Mouse (Mus musculus) ES-E14 (cell line): Measurements from ENCODE around the gene Xrra1.

Experiments
- HCFC1 ChIP-seq: IDR thresholded peaks from 2 replicates; pipeline ENCODE4 v1.6.1; 2012; ENCODE audit warnings: low read length, inconsistent platforms, borderline replicate concordance; ENCODE audit not compliant: insufficient read depth
- MAFK ChIP-seq: IDR thresholded peaks from 2 replicates; pipeline ENCODE4 v1.6.1; 2014; ENCODE audit warnings: mild to moderate bottlenecking, low read depth, low read length, inconsistent platforms; ENCODE audit not compliant: insufficient read depth
- ZC3H11A ChIP-seq: IDR thresholded peaks from 2 replicates; pipeline ENCODE4 v1.6.1; 2012; ENCODE audit warnings: low read depth, mild to moderate bottlenecking, inconsistent platforms, low read length, borderline replicate concordance

- no peak for TF ChIP-seq HCFC1
- no peak for TF ChIP-seq MAFK
- no peak for TF ChIP-seq ZC3H11A
These were observed 19.3 kb downstream of the Xrra1 start for GRCm38 (mm10) chr7:99878254-99878653.
